Mouse (Mus musculus) hindbrain, embryonic 15.5 days (tissue): ENCODE measurements around the gene Man1c1. TPM values are rescaled to one million over a fixed set of nuclear protein-coding genes. Genes with fewer than 3 reads are reported as not detected.
A peak's percentile ranks its signal among the peaks of the same experiment; 100 is the strongest.

ENCODE experiments used
- ATAC-seq: fragments of 200-750 bp; cut with Nextera tagmentation; 2 replicates; pipeline ENCODE4 v1.8.0; 2017; ENCODE audit warnings: low read depth, moderate number of reproducible peaks, moderate TSS enrichment; ENCODE audit not compliant: low FRiP score
- H3K27ac ChIP-seq: fragments of 300-500 bp; sonication (generic); replicated peaks from 2 replicates; pipeline ENCODE4 v1.5.1; 2015; ENCODE audit warnings: mild to moderate bottlenecking, inconsistent platforms
- H3K27me3 ChIP-seq: fragments of 300-500 bp; sonication (generic); 2 replicates; pipeline ENCODE4 v1.6.1; 2015; ENCODE audit warnings: control low read depth, inconsistent platforms
- H3K36me3 ChIP-seq: fragments of 300-500 bp; sonication (generic); 2 replicates; pipeline ENCODE4 v1.6.1; 2015; ENCODE audit warnings: control low read depth, inconsistent platforms
- H3K4me1 ChIP-seq: fragments of 300-500 bp; sonication (generic); replicated peaks from 2 replicates; pipeline ENCODE4 v1.6.1; 2015; ENCODE audit warnings: control low read depth, inconsistent platforms
- H3K4me2 ChIP-seq: fragments of 300-500 bp; sonication (generic); 2 replicates; pipeline ENCODE4 v1.6.1; 2015; ENCODE audit warnings: moderate library complexity, mild to moderate bottlenecking, inconsistent platforms
- H3K4me3 ChIP-seq: fragments of 300-500 bp; sonication (generic); 2 replicates; pipeline ENCODE4 v1.5.1; 2015; ENCODE audit warnings: mild to moderate bottlenecking, inconsistent platforms
- H3K9ac ChIP-seq: fragments of 300-500 bp; sonication (generic); 2 replicates; pipeline ENCODE4 v1.6.1; 2015; ENCODE audit warnings: inconsistent platforms
- H3K9me3 ChIP-seq: fragments of 300-500 bp; sonication (generic); 2 replicates; pipeline ENCODE4 v1.6.1; 2016; ENCODE audit warnings: control low read depth, inconsistent platforms
- WGBS: fragments of 180-500 bp; shearing (Covaris S2); methylation state at CpG from one replicate; pipeline ENCODE4 v1.1.7; 2015; 5-methylcytosine and 5-hydroxymethylcytosine counted together
- polyA plus RNA-seq: library from polyadenylated mRNA; unstranded; fragments of >200 nt; fragmentation: Nextera tagmentation; extraction: Ambion mirVana; gene quantifications from 2 replicates; pipeline ENCODE4 v1.2.1, GENCODE M21; 2015

The Man1c1 gene
- polyA plus RNA-seq, 1 experiment from 2014 or later: 6.1 TPM

- H3K9ac ChIP-seq: no peak overlapping the region
- peaks cover 60% of the 10 kb centered on the region for H3K4me1 ChIP-seq
- ATAC-seq: no peak
- no peak overlapping the region for H3K27ac ChIP-seq
- H3K36me3 ChIP-seq: no peaks in the 10 kb centered on the region
- no peak overlapping the region for H3K4me3 ChIP-seq
- no peaks in the 10 kb centered on the region for H3K9me3 ChIP-seq
- no peaks in the 10 kb centered on the region for H3K27me3 ChIP-seq
- H3K4me2 ChIP-seq: no peak overlapping the region
- WGBS: 78% methylated on average over 16 of the region's 16 CpGs
Observed at GRCm38 (mm10) chr4:134671660-134672173, 32.4 kb downstream of the Man1c1 start.

GRCm38 (mm10) chr4:134669742-134670354 is 34.2 kb downstream of the Man1c1 start:
- no peak overlapping the region for H3K4me3 ChIP-seq
- H3K4me1 ChIP-seq: peaks cover 46% of the 10 kb centered on the region
- H3K27me3 ChIP-seq: no peaks in the 10 kb centered on the region
- ATAC-seq: no peak
- H3K9ac ChIP-seq: no peak overlapping the region
- no peaks in the 10 kb centered on the region for H3K9me3 ChIP-seq
- 65% methylated on average over 17 of the region's 17 CpGs for WGBS
- no peaks in the 10 kb centered on the region for H3K36me3 ChIP-seq
- no peak overlapping the region for H3K27ac ChIP-seq
- no peak overlapping the region for H3K4me2 ChIP-seq

- Histone ChIP-seq H3K27ac (no peak overlapping the region), H3K36me3 (no peaks in the 10 kb centered on the region), H3K4me2 (no peak overlapping the region), H3K9ac (no peak overlapping the region), H3K27me3 (no peaks in the 10 kb centered on the region), H3K4me1 (peaks cover 35% of the 10 kb centered on the region), H3K4me3 (no peak overlapping the region), H3K9me3 (no peaks in the 10 kb centered on the region)
- ATAC-seq: no peak
- 66% methylated on average over 12 of the region's 12 CpGs for WGBS
Observed at GRCm38 (mm10) chr4:134668355-134669028, 35.6 kb downstream of the Man1c1 start.

- no peak overlapping the region for H3K9ac ChIP-seq
- no peak overlapping the region for H3K4me2 ChIP-seq
- H3K27ac ChIP-seq: no peak overlapping the region
- no peaks in the 10 kb centered on the region for H3K27me3 ChIP-seq
- H3K4me1 ChIP-seq: peaks cover 41% of the 10 kb centered on the region
- no peaks in the 10 kb centered on the region for H3K36me3 ChIP-seq
- ATAC-seq: no peak
- no peaks in the 10 kb centered on the region for H3K9me3 ChIP-seq
- H3K4me3 ChIP-seq: no peak overlapping the region
- 95% methylated on average over 19 of the region's 19 CpGs for WGBS
Observed at GRCm38 (mm10) chr4:134666391-134666790, 37.7 kb downstream of the Man1c1 start.

- no peak for ATAC-seq
- WGBS: 61% methylated on average over 10 of the region's 10 CpGs
- no peaks in the 10 kb centered on the region for H3K9me3 ChIP-seq
- H3K27ac ChIP-seq: no peak overlapping the region
- H3K4me3 ChIP-seq: no peak overlapping the region
- no peak overlapping the region for H3K9ac ChIP-seq
- peaks cover 45% of the 10 kb centered on the region for H3K4me1 ChIP-seq
- H3K27me3 ChIP-seq: no peaks in the 10 kb centered on the region
- H3K36me3 ChIP-seq: no peaks in the 10 kb centered on the region
- no peak overlapping the region for H3K4me2 ChIP-seq
Observed at GRCm38 (mm10) chr4:134663052-134663451, 41.0 kb downstream of the Man1c1 start.

- Histone ChIP-seq H3K9me3 (no peaks in the 10 kb centered on the region), H3K27me3 (no peaks in the 10 kb centered on the region), H3K36me3 (no peaks in the 10 kb centered on the region), H3K4me2 (peak overlapping the region; percentile 37; the same call in 1 of the 2 replicates), H3K4me1 (peaks cover 61% of the 10 kb centered on the region), H3K9ac (no peak overlapping the region), H3K4me3 (no peak overlapping the region), H3K27ac (peak overlapping the region; percentile 53)
- no peak for ATAC-seq
- 18% methylated on average over 18 of the region's 18 CpGs for WGBS
Observed at GRCm38 (mm10) chr4:134660630-134661183, 43.4 kb downstream of the Man1c1 start.

GRCm38 (mm10) chr4:134659354-134660301 is 44.5 kb downstream of the Man1c1 start:
- H3K36me3 ChIP-seq: no peaks in the 10 kb centered on the region
- no peak for ATAC-seq
- peak overlapping the region; percentile 37 for H3K4me2 ChIP-seq
- no peak overlapping the region for H3K4me3 ChIP-seq
- peak overlapping the region; percentile 58 for H3K27ac ChIP-seq
- WGBS: 9% methylated on average over 27 of the region's 27 CpGs
- H3K27me3 ChIP-seq: no peaks in the 10 kb centered on the region
- H3K4me1 ChIP-seq: peaks cover 67% of the 10 kb centered on the region
- H3K9me3 ChIP-seq: no peaks in the 10 kb centered on the region
- no peak overlapping the region for H3K9ac ChIP-seq

- no peak overlapping the region for H3K27ac ChIP-seq
- H3K9ac ChIP-seq: no peak overlapping the region
Observed at GRCm38 (mm10) chr4:134657473-134657872, 46.6 kb downstream of the Man1c1 start.

GRCm38 (mm10) chr4:134654391-134654790 is 49.7 kb downstream of the Man1c1 start:
- no peak overlapping the region for H3K27ac ChIP-seq
- H3K4me1 ChIP-seq: peaks cover 32% of the 10 kb centered on the region
- H3K4me2 ChIP-seq: no peak overlapping the region
- H3K4me3 ChIP-seq: no peak overlapping the region
- no peak for ATAC-seq
- H3K9ac ChIP-seq: no peak overlapping the region
- H3K27me3 ChIP-seq: no peaks in the 10 kb centered on the region
- H3K9me3 ChIP-seq: no peaks in the 10 kb centered on the region
- 89% methylated on average over 6 of the region's 6 CpGs for WGBS
- H3K36me3 ChIP-seq: no peaks in the 10 kb centered on the region

More at GRCm38 (mm10) chr4:134657473-134657872, 46.6 kb downstream of the Man1c1 start:
- WGBS: 48% methylated on average over 5 of the region's 5 CpGs
- peaks cover 62% of the 10 kb centered on the region for H3K4me1 ChIP-seq
- H3K9me3 ChIP-seq: no peaks in the 10 kb centered on the region
- H3K27me3 ChIP-seq: no peaks in the 10 kb centered on the region
- ATAC-seq: no peak
- H3K4me2 ChIP-seq: no peak overlapping the region
- no peaks in the 10 kb centered on the region for H3K36me3 ChIP-seq
- H3K4me3 ChIP-seq: no peak overlapping the region

GRCm38 (mm10) chr4:134652720-134653119 is 51.4 kb downstream of the Man1c1 start:
- no peak overlapping the region for H3K4me2 ChIP-seq
- no peaks in the 10 kb centered on the region for H3K9me3 ChIP-seq
- peaks cover 27% of the 10 kb centered on the region for H3K4me1 ChIP-seq
- no peak for ATAC-seq
- H3K9ac ChIP-seq: no peak overlapping the region
- H3K4me3 ChIP-seq: no peak overlapping the region
- H3K36me3 ChIP-seq: no peaks in the 10 kb centered on the region
- WGBS: 48% methylated on average over 4 of the region's 4 CpGs
- no peaks in the 10 kb centered on the region for H3K27me3 ChIP-seq
- H3K27ac ChIP-seq: no peak overlapping the region

- Histone ChIP-seq H3K9ac (no peak overlapping the region), H3K9me3 (no peaks in the 10 kb centered on the region), H3K4me3 (no peak overlapping the region), H3K27ac (no peak overlapping the region), H3K4me2 (no peak overlapping the region), H3K36me3 (no peaks in the 10 kb centered on the region), H3K27me3 (no peaks in the 10 kb centered on the region), H3K4me1 (peaks cover 22% of the 10 kb centered on the region)
- peak; percentile 21; the same call in 1 of the 2 replicates for ATAC-seq
- WGBS: 61% methylated on average over 2 of the region's 2 CpGs
Observed at GRCm38 (mm10) chr4:134652151-134652550, 51.9 kb downstream of the Man1c1 start.
